Comparison of ENCODE assay signal across 8 mouse cellular contexts in the genomic region with DNA sequence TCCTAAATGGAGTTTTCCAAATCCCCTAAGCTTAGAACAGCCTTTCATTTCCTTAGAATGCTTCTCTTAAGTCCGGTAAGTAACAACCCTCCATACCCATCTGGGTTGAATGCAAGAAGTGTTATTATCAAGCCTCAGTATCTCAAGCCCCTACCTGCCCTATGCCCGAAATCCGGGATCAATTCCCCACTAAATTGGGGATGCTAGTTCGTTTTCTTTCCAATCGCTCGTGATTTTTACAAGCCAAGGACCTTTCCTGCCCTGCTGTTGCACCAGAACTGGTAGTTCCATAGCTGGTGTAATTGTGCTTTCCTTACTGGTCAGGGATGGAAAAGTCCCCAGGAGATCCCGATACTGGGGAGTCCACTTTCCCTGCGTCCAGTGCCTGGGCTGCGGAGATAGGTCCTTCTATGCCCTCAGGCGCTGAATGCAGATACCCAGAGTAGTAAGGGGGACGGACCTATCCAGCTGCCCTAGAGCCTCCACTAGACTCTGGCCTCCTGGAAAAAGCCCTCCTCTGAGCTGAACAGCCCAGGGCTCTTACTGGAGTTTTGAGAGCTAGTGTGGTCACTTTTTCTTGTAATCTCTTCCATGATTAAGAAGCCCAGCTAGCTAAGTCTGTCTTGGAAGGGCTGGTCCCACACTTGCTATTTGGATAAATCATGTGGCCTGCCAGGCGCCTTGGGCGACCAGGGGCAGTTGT. TPM values are rescaled to one million over a fixed set of nuclear protein-coding genes. Genes with fewer than 3 reads are reported as not detected.
A peak's percentile ranks its signal among the peaks of the same experiment; 100 is the strongest.
DNase-seq lines count a peak whose midpoint lies in the region; ATAC-seq lines count a peak whose summit lies in the region.
"Had no signal": no experiment of that assay in that cellular context is flagged by ENCODE, and none has a peak within 500 bp of the region (broad histone marks: within the 10 kb centered on the region; RNA-seq: fewer than 3 reads in every experiment).

No protein-coding gene starts in this region.

- 4% methylated on average over 13 of the region's 13 CpGs for WGBS in embryonic facial prominence, embryonic 12.5 days
- 1% methylated on average over 13 of the region's 13 CpGs for WGBS in heart, embryonic 15.5 days
- 4% methylated on average over 13 of the region's 13 CpGs for WGBS in liver, embryonic 12.5 days (ENCODE audit: insufficient replicate concordance)
- WGBS in stomach, embryonic 14.5 days: 5% methylated on average over 13 of the region's 13 CpGs

- ATAC-seq in embryonic facial prominence, embryonic 12.5 days (ENCODE audit: insufficient number of reproducible peaks, insufficient read depth, low FRiP score, low TSS enrichment): no peak
- ATAC-seq in heart, embryonic 15.5 days (replicated peaks; ENCODE audit: insufficient number of reproducible peaks, insufficient read depth, low FRiP score, low read depth): no peak
- ATAC-seq in liver, embryonic 12.5 days: no peak
- no peak for ATAC-seq in stomach, embryonic 14.5 days (ENCODE audit: insufficient number of reproducible peaks, insufficient read depth, low FRiP score, low read depth)
- ATAC-seq in monocyte, adult 5-6 weeks (replicated peaks; ENCODE audit: insufficient number of reproducible peaks, low FRiP score, low TSS enrichment, poor library complexity, severe bottlenecking): no peak

- intact Hi-C loops in left cerebral cortex, postnatal 36 days (cut with DNase I): loop anchor here (10.0 kb wide), 1 partner anchor 1522 kb away; no protein-coding TSS in a partner anchor

- peak overlapping the region; percentile 97 for H3K27ac ChIP-seq in embryonic facial prominence, embryonic 12.5 days
- H3K27ac ChIP-seq in heart, embryonic 15.5 days: peak overlapping the region; percentile 95
- no peak overlapping the region for H3K27ac ChIP-seq in liver, embryonic 12.5 days
- H3K27ac ChIP-seq in stomach, embryonic 14.5 days (ENCODE audit: low read length): no peak overlapping the region
- H3K27ac ChIP-seq: liver, embryonic 14.5 days had no signal

- no peaks in the 10 kb centered on the region for H3K9me3 ChIP-seq in embryonic facial prominence, embryonic 12.5 days
- no peaks in the 10 kb centered on the region for H3K9me3 ChIP-seq in heart, embryonic 15.5 days (replicated peaks)
- H3K9me3 ChIP-seq in liver, embryonic 12.5 days (replicated peaks): no peaks in the 10 kb centered on the region
- no peaks in the 10 kb centered on the region for H3K9me3 ChIP-seq in stomach, embryonic 14.5 days (ENCODE audit: control insufficient read depth, low read depth, low read length)

- peaks cover 3% of the 10 kb centered on the region; the same call in 1 of the 2 replicates for H3K27me3 ChIP-seq in embryonic facial prominence, embryonic 12.5 days
- H3K27me3 ChIP-seq in heart, embryonic 15.5 days: 0 out of 2 replicates have a peak, but pooled peaks cover 2% of the 10 kb centered on the region
- H3K27me3 ChIP-seq in liver, embryonic 12.5 days (replicated peaks): peaks cover 75% of the 10 kb centered on the region
- no peaks in the 10 kb centered on the region for H3K27me3 ChIP-seq in stomach, embryonic 14.5 days (ENCODE audit: control insufficient read depth, insufficient read depth, low read length)

- peak overlapping the region; percentile 76 for H3K4me2 ChIP-seq in embryonic facial prominence, embryonic 12.5 days (replicated peaks)
- H3K4me2 ChIP-seq in heart, embryonic 15.5 days: peak overlapping the region; percentile 93
- peak overlapping the region; percentile 68 for H3K4me2 ChIP-seq in liver, embryonic 12.5 days
- H3K4me2 ChIP-seq in stomach, embryonic 14.5 days (replicated peaks; ENCODE audit: low read depth, low read length): peak overlapping the region; percentile 72

- peak overlapping the region; percentile 84 for H3K4me3 ChIP-seq in embryonic facial prominence, embryonic 12.5 days
- peak overlapping the region; percentile 95 for H3K4me3 ChIP-seq in heart, embryonic 15.5 days
- H3K4me3 ChIP-seq in liver, embryonic 12.5 days: peak overlapping the region; percentile 27
- peak overlapping the region; percentile 80 for H3K4me3 ChIP-seq in stomach, embryonic 14.5 days (ENCODE audit: low read depth, low read length)

- H3K36me3 ChIP-seq in embryonic facial prominence, embryonic 12.5 days: no peaks in the 10 kb centered on the region
- no peaks in the 10 kb centered on the region for H3K36me3 ChIP-seq in heart, embryonic 15.5 days
- H3K36me3 ChIP-seq in liver, embryonic 12.5 days: no peaks in the 10 kb centered on the region
- H3K36me3 ChIP-seq in stomach, embryonic 14.5 days (ENCODE audit: control insufficient read depth, insufficient read depth, low read length): no peaks in the 10 kb centered on the region

- peaks cover 15% of the 10 kb centered on the region for H3K4me1 ChIP-seq in embryonic facial prominence, embryonic 12.5 days
- peaks cover 31% of the 10 kb centered on the region for H3K4me1 ChIP-seq in heart, embryonic 15.5 days (replicated peaks)
- no peaks in the 10 kb centered on the region for H3K4me1 ChIP-seq in liver, embryonic 12.5 days
- 0 out of 2 replicates have a peak, but pooled peaks cover 8% of the 10 kb centered on the region for H3K4me1 ChIP-seq in stomach, embryonic 14.5 days (ENCODE audit: control insufficient read depth, insufficient read depth, low read length)

- H3K9ac ChIP-seq in embryonic facial prominence, embryonic 12.5 days: peak overlapping the region; percentile 82
- H3K9ac ChIP-seq in heart, embryonic 15.5 days: peak overlapping the region; percentile 86
- no peak overlapping the region for H3K9ac ChIP-seq in liver, embryonic 12.5 days
- peak overlapping the region; percentile 11; the same call in 1 of the 2 replicates for H3K9ac ChIP-seq in stomach, embryonic 14.5 days (replicated peaks; ENCODE audit: low read depth, low read length)
- H3K9ac ChIP-seq: liver, embryonic 14.5 days had no signal

- DNase-seq in left cerebral cortex, postnatal 36 days (ENCODE audit: low spot score in 2 of 2): peak; percentile 27 to 30
- DNase-seq in left cerebral cortex, adult 11 months (ENCODE audit: low spot score): no peak

RNA-seq across cellular contexts. Expression of a gene that starts 1.1 kb away (rescaled TPM):
- 10 to 100 TPM; 72.7 to 72.8 TPM for total RNA-seq in left cerebral cortex, postnatal 36 days (2021)
- 64.8 and 90.3 TPM in 2 replicates for polyA plus RNA-seq in embryonic facial prominence, embryonic 12.5 days (2016; fragmentation: Nextera tagmentation; extraction: Ambion mirVana)
- polyA plus RNA-seq in heart, embryonic 15.5 days (2015; fragmentation: Nextera tagmentation; extraction: Ambion mirVana): 19.2 and 24.9 TPM in 2 replicates
- 2.9 and 4.6 TPM in 2 replicates for polyA plus RNA-seq in liver, embryonic 12.5 days (2016; fragmentation: Nextera tagmentation; extraction: Ambion mirVana)
- 27.3 and 34.9 TPM in 2 replicates for polyA plus RNA-seq in stomach, embryonic 14.5 days (2014; fragmentation: Nextera tagmentation; extraction: Ambion mirVana)
- not detected in 3 replicates for total RNA-seq in monocyte, adult 5-6 weeks (2017)

Comparison
In these comparisons a context has a peak if more than half of its experiments do, and no peak if none do; other contexts are left out.
1. H3K27ac ChIP-seq: peak in embryonic facial prominence, embryonic 12.5 days (single experiment) and heart, embryonic 15.5 days (single experiment); none in liver, embryonic 12.5 days (single experiment) and stomach, embryonic 14.5 days (single experiment).
2. H3K4me3 ChIP-seq: peak in every context shown above with its lines; median percentile 95 in heart, embryonic 15.5 days; 84 in embryonic facial prominence, embryonic 12.5 days; 80 in stomach, embryonic 14.5 days; 27 in liver, embryonic 12.5 days.
3. Peak in every context shown above with its lines, with median percentiles within 50 percentile points of each other: H3K4me2 ChIP-seq.